Mouse (Mus musculus): ENCODE results near the gene Ncr1.
"Not testable (repeated sequence)": the region's sequence is repeated elsewhere in the genome, so short reads cannot be mapped to it uniquely, and the experiment has no call there.

Ncr1 gene

DNA sequence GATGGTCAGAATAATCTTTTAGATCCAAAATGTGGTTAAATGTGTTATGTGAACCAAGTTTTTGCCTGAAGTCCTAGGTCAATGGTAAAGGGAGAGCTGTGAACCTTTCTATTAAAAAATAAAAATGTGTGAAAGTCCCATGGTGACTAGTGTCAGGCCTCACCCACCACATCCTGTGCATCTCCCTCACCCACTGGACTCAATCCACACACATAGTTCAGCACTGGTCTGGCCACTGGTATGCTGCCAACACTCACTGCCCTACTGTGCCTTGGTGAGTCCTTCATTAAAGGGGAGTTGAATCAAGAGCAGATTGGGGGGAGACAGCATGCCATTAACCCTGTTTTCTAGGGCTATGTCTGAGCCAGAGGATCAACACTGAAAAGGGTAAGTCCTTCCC, at the start of gene Ncr1:
Gene Ncr1 (plus strand): TSS at position 216 of the 400 bp plus-strand sequence.
- DNase-seq, result no peak

DNA sequence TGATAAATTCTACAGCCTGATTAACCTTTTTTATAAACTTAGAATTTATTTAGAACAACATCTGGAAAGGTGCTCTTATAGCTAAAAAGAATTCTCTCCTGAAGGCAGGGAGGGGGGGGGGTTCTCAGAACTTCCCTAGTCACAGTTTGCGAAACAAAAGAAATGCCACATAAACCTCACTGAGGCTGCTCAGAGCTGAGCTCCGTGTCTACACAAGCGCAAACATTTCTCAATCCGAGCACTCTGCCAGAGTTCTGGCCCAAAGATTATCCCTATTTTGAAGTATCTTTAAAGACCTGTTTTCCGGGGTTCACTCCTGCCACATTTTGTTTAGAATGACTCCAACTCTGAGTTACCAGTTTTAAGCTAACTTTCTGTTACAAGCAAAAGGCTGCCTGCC, 44.9 kb upstream of the Ncr1 start:
- no peak for DNase-seq

DNA sequence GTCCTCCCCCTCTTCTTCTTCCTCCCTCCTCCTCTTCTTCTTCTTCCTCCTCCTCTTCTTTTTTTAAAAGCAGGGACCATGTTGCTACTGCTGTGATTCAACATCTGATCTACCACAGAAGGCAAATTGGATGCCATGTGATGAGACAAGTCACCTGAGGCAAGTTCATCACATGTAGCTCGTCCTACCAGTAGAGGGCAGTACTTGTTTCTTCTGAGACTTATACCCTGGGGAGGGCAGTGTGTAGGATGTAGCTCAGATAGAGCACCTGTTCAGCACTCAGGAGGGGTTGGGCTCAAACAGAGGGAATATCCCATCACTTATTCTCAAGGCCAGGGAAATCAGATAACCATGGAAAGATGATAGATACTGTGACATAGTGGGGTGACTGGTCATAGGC, 40.3 kb upstream of the Ncr1 start:
- peak; percentile 4 for DNase-seq

DNA sequence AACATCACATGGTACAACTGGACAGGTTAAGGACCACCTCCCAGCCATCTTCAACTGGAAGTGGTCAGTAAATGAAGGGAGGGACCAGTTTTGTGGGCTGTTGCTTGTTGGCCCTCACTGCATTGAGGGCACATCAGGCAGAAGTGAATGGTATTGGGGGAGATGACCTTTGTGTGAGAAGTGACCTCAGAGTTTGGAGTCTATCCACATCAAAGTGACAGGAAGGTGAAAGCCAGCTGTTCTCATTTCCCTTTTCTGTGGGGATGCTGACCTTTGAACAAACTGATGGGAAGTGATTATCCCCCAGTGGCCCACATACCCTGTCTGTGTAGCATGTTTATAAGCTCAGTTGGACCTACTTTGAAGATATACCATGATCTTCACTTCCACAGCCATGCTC, 37.4 kb upstream of the Ncr1 start:
- DNase-seq, result no peak

DNA sequence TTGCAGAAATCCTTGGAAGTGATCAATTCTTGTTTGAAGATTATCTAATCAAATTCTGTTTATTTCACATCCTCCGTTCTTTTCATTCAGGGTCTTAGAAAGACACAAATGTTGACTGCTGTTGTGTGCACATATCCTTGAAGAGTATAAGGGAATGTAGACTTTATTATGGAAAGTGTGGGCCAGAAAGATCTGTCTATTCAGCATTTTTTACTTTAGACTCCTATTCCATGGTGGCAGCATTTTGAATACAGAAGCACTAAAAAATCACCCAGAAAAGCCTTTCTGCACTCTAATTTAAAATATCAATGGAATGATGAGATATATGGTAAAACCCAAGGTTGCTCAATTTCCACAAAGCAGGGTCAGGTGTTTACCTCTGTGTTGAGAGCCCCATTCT, 34.1 kb upstream of the Ncr1 start:
- DNase-seq, result no peak

DNA sequence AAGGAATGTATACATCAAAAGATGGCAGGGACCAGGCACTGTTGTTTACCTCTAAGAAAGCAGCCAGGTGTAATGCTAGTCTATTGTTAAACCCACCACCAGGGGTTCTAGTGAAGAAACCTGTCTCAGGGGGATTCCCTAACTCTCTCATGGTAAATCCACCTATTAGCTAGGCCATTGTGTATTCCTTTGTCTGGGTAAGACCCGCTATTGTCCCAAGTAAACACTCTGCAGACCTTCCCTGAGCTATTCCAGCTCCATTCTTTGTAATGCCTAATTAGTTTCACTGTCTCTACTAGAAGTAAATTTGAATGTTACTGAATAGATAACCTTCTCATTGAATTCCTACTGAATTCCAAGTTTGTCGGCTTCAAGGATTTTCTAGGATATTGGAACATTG, 24.4 kb upstream of the Ncr1 start:
- DNase-seq, result not testable (repeated sequence)

DNA sequence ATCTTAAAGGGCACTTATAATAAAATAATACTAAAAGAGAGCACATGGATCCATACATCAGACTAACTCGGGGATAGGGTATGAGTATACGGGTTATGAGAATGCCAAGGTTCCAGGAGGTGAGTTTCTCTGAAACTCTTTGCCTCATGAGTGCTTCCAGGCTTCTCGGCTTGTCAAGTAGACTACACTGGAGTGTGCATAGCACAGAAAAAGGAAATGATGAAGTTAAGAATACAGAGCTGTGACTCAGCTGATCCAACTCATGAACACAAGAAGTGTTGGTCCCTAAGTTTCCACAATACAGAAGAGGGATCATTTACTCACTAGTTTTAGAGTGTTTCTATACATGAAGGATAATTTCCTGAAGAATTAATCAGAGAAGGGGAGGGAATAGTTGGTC, 24.0 kb upstream of the Ncr1 start:
- not testable (repeated sequence) for DNase-seq

DNA sequence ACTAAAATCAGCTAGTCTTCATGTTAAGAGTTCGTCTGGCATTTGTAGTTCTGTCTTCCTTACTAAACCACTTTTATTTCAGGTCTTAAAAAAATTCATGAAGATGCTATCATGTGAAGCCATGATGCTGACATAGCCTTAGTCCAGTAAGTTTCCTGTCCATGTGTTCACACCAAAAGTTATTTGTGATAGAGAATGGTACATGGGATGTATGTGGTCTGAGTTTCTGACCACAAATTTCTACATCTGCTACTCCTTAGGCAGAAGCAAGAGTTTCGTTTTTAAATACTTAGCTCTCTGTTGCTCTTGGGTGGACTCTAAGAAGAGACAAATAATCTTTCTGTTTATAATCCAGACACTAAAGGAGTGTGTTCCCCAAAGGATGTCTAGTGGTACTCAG, 14.2 kb upstream of the Ncr1 start:
- DNase-seq, result no peak

DNA sequence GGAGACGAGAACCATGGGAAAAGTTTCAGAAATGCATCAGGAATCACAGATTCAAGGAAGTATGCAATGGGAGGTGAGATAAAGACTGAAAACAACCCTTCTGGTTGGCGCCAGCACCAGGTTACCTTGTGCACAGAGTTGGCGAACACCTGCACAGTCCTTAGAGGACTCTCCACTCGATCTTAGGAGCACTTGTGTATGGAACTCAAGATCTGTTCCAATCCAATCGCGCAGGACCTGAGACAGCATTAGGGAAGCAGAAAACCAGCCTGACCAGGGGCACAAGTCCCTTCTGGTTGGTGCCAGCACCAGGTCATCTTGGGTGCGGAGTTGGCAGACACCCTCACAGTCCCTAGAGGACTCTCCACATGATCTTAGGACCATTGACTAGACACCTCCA, 36.0 kb downstream of the Ncr1 start:
- no peak for DNase-seq
